8 mouse cellular contexts compared by ENCODE assay signal in the genomic region with DNA sequence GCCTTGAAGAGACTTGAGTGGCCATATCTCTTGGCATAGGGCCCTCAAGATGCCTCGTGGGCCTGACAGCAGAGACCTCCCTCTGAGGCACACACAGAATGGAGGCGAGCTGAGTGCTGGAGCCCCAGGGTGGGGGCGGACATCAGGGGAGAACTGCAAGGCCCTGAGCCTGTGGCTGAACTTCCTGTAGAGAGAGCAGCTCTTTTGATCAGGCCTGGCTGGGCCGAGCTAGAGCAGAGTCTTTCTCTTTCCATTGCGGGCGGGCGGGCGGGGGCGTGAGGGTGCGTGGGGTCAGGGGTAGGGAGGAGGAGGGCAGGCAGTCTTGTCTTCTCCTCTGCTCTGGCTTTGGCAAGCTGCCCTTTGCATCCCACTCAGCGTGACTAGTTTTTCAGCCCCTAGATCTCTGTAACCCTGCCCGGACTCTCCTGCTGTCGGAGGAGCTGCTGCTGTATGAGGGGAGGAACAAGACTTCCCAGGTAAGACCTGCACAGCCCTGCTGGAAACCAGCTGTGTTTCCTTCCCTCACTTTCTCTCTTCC.
DNase-seq lines count a peak whose midpoint lies in the region; ATAC-seq and TF ChIP-seq lines count a peak whose summit lies in the region.

No protein-coding gene starts in this region.

- peak; percentile 8; the same call in 1 of the 2 replicates for ATAC-seq in heart, embryonic 13.5 days (ENCODE audit: extremely low read depth, insufficient number of reproducible peaks, low FRiP score, low TSS enrichment)
- 0 out of 2 replicates have a peak, but pooled peaks have one; percentile 20 for ATAC-seq in liver, embryonic 12.5 days
- ATAC-seq in neural tube, embryonic 15.5 days (ENCODE audit: low FRiP score), result no peak

- peak; percentile 97 for DNase-seq in heart, adult 11 months
- DNase-seq in heart, adult 8-10 months (ENCODE audit: low spot score), result no peak
- peak; percentile 68 to 73 for DNase-seq in spleen, postnatal 36 days (ENCODE audit: low spot score in 2 of 2)
- no peak for DNase-seq in cerebellum, adult 2 months
- no peak for DNase-seq in frontal cortex, postnatal 14 days (ENCODE audit: low spot score in 2 of 2)

- peak overlapping the region; percentile 58 for H3K9ac ChIP-seq in heart, embryonic 13.5 days
- H3K9ac ChIP-seq in liver, embryonic 12.5 days, result no peak overlapping the region
- H3K9ac ChIP-seq in neural tube, embryonic 15.5 days (replicated peaks), result no peak overlapping the region

- H3K27ac ChIP-seq in heart, embryonic 13.5 days (replicated peaks), result peak overlapping the region; percentile 65
- H3K27ac ChIP-seq in liver, embryonic 12.5 days, result peak overlapping the region; percentile 58
- H3K27ac ChIP-seq in cerebellum, adult 2 months (ENCODE audit: insufficient read depth, low read length), result no peak overlapping the region
- H3K27ac ChIP-seq in neural tube, embryonic 15.5 days (replicated peaks), result no peak overlapping the region

- no peak overlapping the region for H3K4me3 ChIP-seq in heart, embryonic 13.5 days
- no peak overlapping the region for H3K4me3 ChIP-seq in liver, embryonic 12.5 days
- H3K4me3 ChIP-seq in cerebellum, adult 2 months (replicated peaks; ENCODE audit: insufficient read depth, low read depth, low read length), result no peak overlapping the region
- no peak overlapping the region for H3K4me3 ChIP-seq in neural tube, embryonic 15.5 days (replicated peaks)

- peaks cover 55% of the 10 kb centered on the region for H3K27me3 ChIP-seq in heart, embryonic 13.5 days (replicated peaks)
- no peaks in the 10 kb centered on the region for H3K27me3 ChIP-seq in liver, embryonic 12.5 days (replicated peaks)
- H3K27me3 ChIP-seq in cerebellum, adult 2 months (ENCODE audit: control insufficient read depth, insufficient read depth, low read length), result no peaks in the 10 kb centered on the region
- no peaks in the 10 kb centered on the region for H3K27me3 ChIP-seq in neural tube, embryonic 15.5 days (replicated peaks)

- H3K4me1 ChIP-seq in heart, embryonic 13.5 days, result peaks cover 67% of the 10 kb centered on the region
- peaks cover 33% of the 10 kb centered on the region for H3K4me1 ChIP-seq in liver, embryonic 12.5 days
- peaks cover 12% of the 10 kb centered on the region for H3K4me1 ChIP-seq in cerebellum, adult 2 months (ENCODE audit: control insufficient read depth, insufficient read depth, low read length)
- H3K4me1 ChIP-seq in neural tube, embryonic 15.5 days, result peaks cover 8% of the 10 kb centered on the region

- no peak overlapping the region for H3K4me2 ChIP-seq in heart, embryonic 13.5 days
- H3K4me2 ChIP-seq in liver, embryonic 12.5 days, result no peak overlapping the region
- no peak overlapping the region for H3K4me2 ChIP-seq in neural tube, embryonic 15.5 days

- peaks cover 15% of the 10 kb centered on the region; the same call in 1 of the 2 replicates for H3K36me3 ChIP-seq in heart, embryonic 13.5 days
- H3K36me3 ChIP-seq in liver, embryonic 12.5 days, result no peaks in the 10 kb centered on the region
- H3K36me3 ChIP-seq in neural tube, embryonic 15.5 days, result no peaks in the 10 kb centered on the region

- no peak for TF ChIP-seq POLR2A in cerebellum, adult 2 months (IDR thresholded peaks at IDR 0.05; ENCODE audit: borderline replicate concordance, insufficient read depth, low read length)

- TF ChIP-seq CTCF in cerebellum, adult 2 months (IDR thresholded peaks at IDR 0.05; ENCODE audit: borderline replicate concordance, insufficient read depth, low read depth, low read length), result no peak

- 16% methylated on average over 13 of the region's 13 CpGs for WGBS in heart, embryonic 13.5 days
- WGBS in liver, embryonic 12.5 days (ENCODE audit: insufficient replicate concordance), result 21% methylated on average over 13 of the region's 13 CpGs
- 77% methylated on average over 13 of the region's 13 CpGs for WGBS in cerebellum, adult 2 months
- WGBS in neural tube, embryonic 15.5 days, result 52% methylated on average over 13 of the region's 13 CpGs

- no peaks in the 10 kb centered on the region for H3K9me3 ChIP-seq in heart, embryonic 13.5 days
- no peaks in the 10 kb centered on the region for H3K9me3 ChIP-seq in liver, embryonic 12.5 days (replicated peaks)
- H3K9me3 ChIP-seq in neural tube, embryonic 15.5 days (replicated peaks), result no peaks in the 10 kb centered on the region

Comparison
In these comparisons a context has a peak if more than half of its experiments do, and no peak if none do; other contexts are left out.
1. DNase-seq: peak in heart, adult 11 months (single experiment) and spleen, postnatal 36 days (2 of 2); none in heart, adult 8-10 months (single experiment), cerebellum, adult 2 months (0 of 2) and frontal cortex, postnatal 14 days (0 of 2).
2. H3K27ac ChIP-seq: peak in heart, embryonic 13.5 days (single experiment) and liver, embryonic 12.5 days (single experiment); none in cerebellum, adult 2 months (single experiment) and neural tube, embryonic 15.5 days (single experiment).